Mouse (Mus musculus): Measurements from ENCODE around the gene Adamts12.

DNA sequence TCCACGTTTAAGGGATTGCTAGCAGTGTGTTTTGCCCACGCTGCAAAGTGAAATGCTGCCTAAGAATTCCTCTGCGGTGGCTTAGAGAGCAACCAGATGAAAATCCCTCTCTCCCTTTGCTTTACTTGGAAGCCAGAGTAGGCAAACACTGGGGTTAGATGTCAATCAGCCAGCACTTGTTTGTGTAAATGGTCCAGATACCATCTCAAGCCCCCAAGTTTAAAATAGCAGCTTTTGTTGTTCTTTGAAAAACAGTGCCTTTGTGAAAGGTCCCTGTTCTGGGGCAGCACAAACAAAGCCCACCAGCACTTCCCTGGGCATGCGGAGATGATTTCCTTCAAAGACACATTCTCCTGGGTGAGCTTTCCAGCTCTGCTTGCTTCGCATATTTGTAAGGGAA, 1.7 kb downstream of the Adamts12 start:
- TF ChIP-seq CTCF (IDR thresholded peaks at IDR 0.05; ENCODE audit: extremely low read depth, insufficient read depth, insufficient read length, insufficient replicate concordance) (no peak), POLR2A (IDR thresholded peaks at IDR 0.05; ENCODE audit: low read depth, low read length) (no peak)

Data from spleen, adult 2 months (tissue).